Mouse (Mus musculus) embryo, embryonic 11.5 days (tissue): ENCODE measurements around the gene Vmn2r-ps130.
"Not testable (repeated sequence)": the region's sequence is repeated elsewhere in the genome, so short reads cannot be mapped to it uniquely, and the experiment has no call there.

Experiments
- DNase-seq: peaks from one replicate; pipeline ENCODE4 v3.0.0-alpha.2; 2012; ENCODE audit warnings: low read depth, low spot score

Gene Vmn2r-ps130

GRCm38 (mm10) chr17:23060866-23061265 is at the start of gene Vmn2r-ps130:
Gene Vmn2r-ps130, plus strand, starts transcription at chr17:23061166.
- DNase-seq = not testable (repeated sequence)
